In genomic region chr11:120184371-120185315, GRCm38 (mm10) we compare ENCODE assay signal across 8 mouse cellular contexts. TPM values are rescaled to one million over a fixed set of nuclear protein-coding genes. Genes with fewer than 3 reads are reported as not detected.
A peak's percentile ranks its signal among the peaks of the same experiment; 100 is the strongest.
DNase-seq lines count a peak whose midpoint lies in the region; ATAC-seq and TF ChIP-seq lines count a peak whose summit lies in the region.

No protein-coding gene starts in this region.

- H3K9ac ChIP-seq in forebrain, embryonic 16.5 days (replicated peaks; ENCODE audit: low read depth, low read length), result peak overlapping the region; percentile 92
- peak overlapping the region; percentile 22 for H3K9ac ChIP-seq in intestine, postnatal 0 days (ENCODE audit: low read depth, low read length)
- peak overlapping the region; percentile 65; the same call in 1 of the 2 replicates for H3K9ac ChIP-seq in liver, postnatal 0 days (replicated peaks)

- ATAC-seq in forebrain, embryonic 16.5 days, result no peak
- ATAC-seq in intestine, postnatal 0 days, result peak; percentile 48
- peak; percentile 60 for ATAC-seq in liver, postnatal 0 days

- H3K36me3 ChIP-seq in forebrain, embryonic 16.5 days (ENCODE audit: control insufficient read depth, insufficient read depth), result no peaks in the 10 kb centered on the region
- H3K36me3 ChIP-seq in intestine, postnatal 0 days (ENCODE audit: control insufficient read depth, insufficient read depth), result 0 out of 2 replicates have a peak, but pooled peaks cover 4% of the 10 kb centered on the region
- H3K36me3 ChIP-seq in liver, postnatal 0 days (replicated peaks; ENCODE audit: insufficient read depth, low read length), result no peaks in the 10 kb centered on the region
- 0 out of 2 replicates have a peak, but pooled peaks cover 4% of the 10 kb centered on the region for H3K36me3 ChIP-seq in small intestine, adult 2 months (ENCODE audit: control insufficient read depth, insufficient read depth, low read length)

- no peak for TF ChIP-seq CTCF in intestine, postnatal 0 days (IDR thresholded peaks at IDR 0.05; ENCODE audit: low read depth)
- no peak for TF ChIP-seq CTCF in liver, postnatal 0 days (IDR thresholded peaks at IDR 0.05; ENCODE audit: low read depth)
- 0 out of 2 replicates have a peak, but pooled peaks have one; percentile 4 for TF ChIP-seq CTCF in small intestine, adult 2 months (IDR thresholded peaks at IDR 0.05; ENCODE audit: extremely low read depth, insufficient read length, insufficient replicate concordance, low read depth, low read length)

- peak overlapping the region; percentile 77 for H3K4me3 ChIP-seq in forebrain, embryonic 16.5 days (replicated peaks; ENCODE audit: low read length)
- H3K4me3 ChIP-seq in intestine, postnatal 0 days (ENCODE audit: low read depth, low read length), result peak overlapping the region; percentile 90
- peak overlapping the region; percentile 68 for H3K4me3 ChIP-seq in liver, postnatal 0 days (ENCODE audit: low read depth, low read length)
- peak overlapping the region; percentile 70 for H3K4me3 ChIP-seq in small intestine, adult 2 months (ENCODE audit: low read depth, low read length)

- H3K4me1 ChIP-seq in forebrain, embryonic 16.5 days (replicated peaks; ENCODE audit: control insufficient read depth, insufficient read depth, low read length), result peaks cover 30% of the 10 kb centered on the region
- peaks cover 9% of the 10 kb centered on the region; the same call in 1 of the 2 replicates for H3K4me1 ChIP-seq in intestine, postnatal 0 days (replicated peaks; ENCODE audit: control insufficient read depth, insufficient read depth, low read length)
- H3K4me1 ChIP-seq in liver, postnatal 0 days (ENCODE audit: insufficient read depth), result peaks cover 8% of the 10 kb centered on the region; the same call in 1 of the 2 replicates
- H3K4me1 ChIP-seq in small intestine, adult 2 months (ENCODE audit: control insufficient read depth, insufficient read depth, insufficient read length, low read length), result peaks cover 7% of the 10 kb centered on the region

- no peaks in the 10 kb centered on the region for H3K9me3 ChIP-seq in forebrain, embryonic 16.5 days (ENCODE audit: control insufficient read depth, low read length)
- no peaks in the 10 kb centered on the region for H3K9me3 ChIP-seq in intestine, postnatal 0 days (ENCODE audit: control insufficient read depth)
- no peaks in the 10 kb centered on the region for H3K9me3 ChIP-seq in liver, postnatal 0 days (ENCODE audit: low read length)

- DNase-seq in urinary bladder, postnatal 4 days (ENCODE audit: low spot score in 2 of 2), result peak; percentile 46 to 59
- DNase-seq in urinary bladder, adult 2 months (ENCODE audit: low spot score), result no peak
- DNase-seq in liver, postnatal 0 days, result peak; percentile 52
- no peak for DNase-seq in spleen, postnatal 10 days (ENCODE audit: low spot score in 2 of 2)
- DNase-seq in thymus, adult 18-20 months, result no peak

- H3K4me2 ChIP-seq in forebrain, embryonic 16.5 days (ENCODE audit: low read length), result peak overlapping the region; percentile 92
- peak overlapping the region; percentile 84 for H3K4me2 ChIP-seq in intestine, postnatal 0 days (replicated peaks; ENCODE audit: low read depth)
- peak overlapping the region; percentile 83 for H3K4me2 ChIP-seq in liver, postnatal 0 days (ENCODE audit: low read depth, low read length)

- peak; percentile 36; the same call in 1 of the 2 replicates for TF ChIP-seq POLR2A in small intestine, adult 2 months (IDR thresholded peaks at IDR 0.05; ENCODE audit: low read depth, low read length)

- TF ChIP-seq EP300 in liver, postnatal 0 days (IDR thresholded peaks at IDR 0.05; ENCODE audit: low read depth), result peak; percentile 65

- WGBS in forebrain, embryonic 16.5 days, result 10% methylated on average over 16 of the region's 16 CpGs
- WGBS in intestine, postnatal 0 days, result 8% methylated on average over 16 of the region's 16 CpGs
- 28% methylated on average over 16 of the region's 16 CpGs for WGBS in liver, postnatal 0 days (ENCODE audit: insufficient replicate concordance)
- 16% methylated on average over 16 of the region's 16 CpGs for WGBS in small intestine, adult 2 months

- peak overlapping the region; percentile 63 for H3K27ac ChIP-seq in forebrain, embryonic 16.5 days (ENCODE audit: low read length)
- peak overlapping the region; percentile 90 for H3K27ac ChIP-seq in intestine, postnatal 0 days (ENCODE audit: low read depth, low read length)
- H3K27ac ChIP-seq in liver, postnatal 0 days (ENCODE audit: low read depth), result peak overlapping the region; percentile 77
- H3K27ac ChIP-seq in small intestine, adult 2 months (ENCODE audit: insufficient read depth, low read depth, low read length), result peak overlapping the region; percentile 97

- H3K27me3 ChIP-seq in forebrain, embryonic 16.5 days (replicated peaks; ENCODE audit: control insufficient read depth, insufficient read depth, low read length), result no peaks in the 10 kb centered on the region
- no peaks in the 10 kb centered on the region for H3K27me3 ChIP-seq in intestine, postnatal 0 days (replicated peaks; ENCODE audit: control insufficient read depth, insufficient read depth, low read length)
- H3K27me3 ChIP-seq in liver, postnatal 0 days (ENCODE audit: insufficient read depth, low read length), result peaks cover 46% of the 10 kb centered on the region
- no peaks in the 10 kb centered on the region for H3K27me3 ChIP-seq in small intestine, adult 2 months (ENCODE audit: control insufficient read depth, insufficient read depth, low read length)

RNA-seq across cellular contexts. Expression of gene Slc38a10, which starts 33.5 kb away (rescaled TPM):
- 60.0 and 72.0 TPM in 2 replicates for polyA plus RNA-seq in urinary bladder, adult 2 months (2012; rRNA removed)
- polyA plus RNA-seq in forebrain, embryonic 16.5 days (2015; fragmentation: Nextera tagmentation; extraction: Ambion mirVana), result 106 and 110 TPM in 2 replicates
- 56.4 and 57.3 TPM in 2 replicates for polyA plus RNA-seq in intestine, postnatal 0 days (2015; fragmentation: Nextera tagmentation; extraction: Ambion mirVana)
- 25.0 and 28.0 TPM in 2 replicates for polyA plus RNA-seq in liver, postnatal 0 days (2015; fragmentation: Nextera tagmentation; extraction: Ambion mirVana)
- 59.0 and 108 TPM in 2 replicates for polyA plus RNA-seq in small intestine, adult 2 months (2012; rRNA removed)

RNA-seq across cellular contexts. Expression of gene Bahcc1, which starts 48.1 kb away (rescaled TPM):
- polyA plus RNA-seq in urinary bladder, adult 2 months (2012; rRNA removed), result 4.3 and 8.2 TPM in 2 replicates
- 14.5 and 14.8 TPM in 2 replicates for polyA plus RNA-seq in forebrain, embryonic 16.5 days (2015; fragmentation: Nextera tagmentation; extraction: Ambion mirVana)
- polyA plus RNA-seq in intestine, postnatal 0 days (2015; fragmentation: Nextera tagmentation; extraction: Ambion mirVana), result 3.1 and 4.2 TPM in 2 replicates
- polyA plus RNA-seq in liver, postnatal 0 days (2015; fragmentation: Nextera tagmentation; extraction: Ambion mirVana), result 1.1 and 1.2 TPM in 2 replicates
- polyA plus RNA-seq in small intestine, adult 2 months (2012; rRNA removed), result 7.0 and 15.4 TPM in 2 replicates

Comparison
In these comparisons a context has a peak if more than half of its experiments do, and no peak if none do; other contexts are left out.
1. DNase-seq: peak in urinary bladder, postnatal 4 days (2 of 2) and liver, postnatal 0 days (single experiment); none in urinary bladder, adult 2 months (single experiment), spleen, postnatal 10 days (0 of 2) and thymus, adult 18-20 months (0 of 2).
2. H3K9ac ChIP-seq: peak in every context shown above with its lines; median percentile 92 in forebrain, embryonic 16.5 days; 65 in liver, postnatal 0 days; 22 in intestine, postnatal 0 days.
3. Peak in every context shown above with its lines, with median percentiles within 50 percentile points of each other: H3K27ac ChIP-seq, H3K4me2 ChIP-seq and H3K4me3 ChIP-seq.